Mouse (Mus musculus) ovary, postnatal 14 days (tissue): ENCODE data around the gene Jak3.
"Not testable (repeated sequence)": the region's sequence is repeated elsewhere in the genome, so short reads cannot be mapped to it uniquely, and the experiment has no call there.

Experiments used
- DNase-seq: peaks from one replicate; pipeline ENCODE4 v3.0.0; 2022; ENCODE audit warnings: low spot score

Gene Jak3

GRCm38 (mm10) chr8:71723047-71723551 lies 47.0 kb downstream of the Jak3 start:
- DNase-seq: no peak

- DNase-seq: no peak
These were observed 48.3 kb downstream of the Jak3 start for GRCm38 (mm10) chr8:71724389-71724788.

- peak; percentile 54 for DNase-seq
These were observed 49.2 kb downstream of the Jak3 start, which contains the start of gene Fcho1 for GRCm38 (mm10) chr8:71725122-71725924. Fcho1 (minus strand) TSS chr8:71725716.

- DNase-seq: no peak
These were observed 52.2 kb downstream of the Jak3 start for GRCm38 (mm10) chr8:71728240-71728785.

GRCm38 (mm10) chr8:71728826-71729620 lies 52.9 kb downstream of the Jak3 start:
- DNase-seq: no peak

DNA sequence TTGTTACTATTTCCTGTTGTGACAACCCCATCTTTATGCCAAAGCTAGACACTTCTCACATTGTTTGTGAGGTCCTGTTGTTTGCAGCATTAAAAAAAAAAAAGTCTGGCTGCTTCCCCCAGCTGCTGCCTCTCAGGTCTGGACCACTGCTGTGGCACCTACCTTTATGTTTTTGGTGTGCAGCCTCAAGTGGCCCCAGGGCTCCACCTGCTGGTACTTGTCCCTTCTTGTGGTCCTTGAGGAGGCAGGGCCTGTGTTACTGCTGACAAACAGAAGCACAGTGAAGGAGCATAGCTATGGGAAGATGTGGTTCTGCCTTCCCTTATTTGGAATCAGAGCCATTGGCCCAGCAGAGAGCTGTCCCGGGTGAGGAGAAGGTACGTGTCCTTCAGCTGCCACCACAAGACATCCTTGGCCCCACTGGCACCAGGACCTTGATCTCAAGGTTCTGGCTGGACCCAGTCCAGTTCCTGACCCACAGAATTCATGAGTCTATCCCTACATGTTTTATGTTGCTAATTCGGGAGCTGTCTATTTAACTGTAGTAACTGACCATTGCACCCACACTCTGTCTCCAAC lies 55.6 kb downstream of the Jak3 start:
- peak; percentile 37 for DNase-seq

GRCm38 (mm10) chr8:71738316-71738715 lies 62.2 kb downstream of the Jak3 start:
- not testable (repeated sequence) for DNase-seq
